Mouse (Mus musculus): ENCODE results near the gene Cox8b.
A peak's percentile ranks its signal among the peaks of the same experiment; 100 is the strongest.
"Not testable (repeated sequence)": the region's sequence is repeated elsewhere in the genome, so short reads cannot be mapped to it uniquely, and the experiment has no call there.

The Cox8b gene

GRCm38 (mm10) chr7:140912846-140913482, 12.7 kb upstream of the Cox8b start:
- no peak for DNase-seq (ENCODE audit: low spot score)

- no peak for DNase-seq (ENCODE audit: low spot score)
These were observed 12.0 kb upstream of the Cox8b start for GRCm38 (mm10) chr7:140912293-140912692.

- DNase-seq (ENCODE audit: low spot score), result peak; percentile 69
These were observed 8.4 kb upstream of the Cox8b start for GRCm38 (mm10) chr7:140908634-140909107.

DNA sequence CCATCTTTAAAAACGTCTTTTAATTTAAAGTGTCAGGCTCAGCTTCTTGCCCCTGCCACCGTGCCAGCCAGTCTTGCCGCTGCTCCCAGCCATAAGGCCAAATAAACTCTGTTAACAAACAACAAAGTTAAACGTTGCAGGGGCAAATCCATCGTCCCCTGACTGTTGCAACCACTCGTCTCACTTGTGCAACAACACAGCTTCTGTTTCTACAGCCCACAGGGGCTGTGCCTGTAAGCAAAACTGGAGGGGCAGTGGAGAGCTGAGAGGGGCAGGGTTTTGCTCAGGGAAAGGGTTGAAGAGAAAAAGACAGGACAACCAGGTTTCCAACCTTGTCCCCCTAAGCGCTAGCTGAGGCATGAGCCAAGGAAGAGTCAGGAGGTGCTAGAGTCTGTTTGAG, 7.9 kb upstream of the Cox8b start:
- DNase-seq (ENCODE audit: low spot score), result no peak

DNA sequence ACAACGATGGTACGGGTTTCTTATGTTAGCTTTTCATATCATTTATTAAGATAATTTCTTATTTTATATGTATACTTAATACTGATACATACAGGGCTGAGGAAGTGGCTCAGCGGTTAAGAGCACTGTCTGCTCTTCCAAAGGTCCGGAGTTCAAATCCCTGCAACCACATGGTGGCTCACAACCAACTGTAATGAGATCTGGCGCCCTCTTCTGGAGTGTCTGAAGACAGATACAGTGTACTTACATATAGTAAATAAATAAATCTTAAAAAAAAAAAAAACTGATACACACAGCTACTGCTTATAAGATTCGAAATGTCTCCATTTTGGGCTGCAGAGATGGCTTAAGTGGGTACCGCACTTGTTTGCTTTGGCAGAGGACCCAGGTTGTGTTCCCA, 7.5 kb upstream of the Cox8b start:
- no peak for DNase-seq (ENCODE audit: low spot score)

- no peak for DNase-seq (ENCODE audit: low spot score)
These were observed 6.9 kb upstream of the Cox8b start for GRCm38 (mm10) chr7:140907131-140907530.

DNA sequence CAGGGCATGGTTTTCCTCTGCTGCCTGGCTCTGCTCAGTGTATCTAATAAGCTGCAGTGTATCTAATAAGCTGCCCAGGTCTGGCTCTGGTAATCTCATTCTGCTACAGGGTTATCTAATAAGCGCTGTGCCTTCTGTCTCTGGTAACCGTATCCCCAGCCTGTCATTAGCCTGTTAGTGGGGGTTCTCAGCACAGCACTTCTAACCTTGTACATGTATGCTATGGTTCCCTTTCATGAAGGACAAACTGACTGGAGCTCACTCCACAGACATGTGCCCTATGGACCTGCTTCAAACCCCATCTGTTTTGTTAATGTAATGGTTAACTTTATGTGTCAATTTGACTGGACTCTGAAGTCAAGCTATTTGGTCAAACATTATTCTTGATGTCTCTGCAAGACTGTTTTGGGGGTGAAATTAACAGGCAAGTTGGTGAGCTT, 5.4 kb upstream of the Cox8b start:
- no peak for DNase-seq (ENCODE audit: low spot score)

- DNase-seq (ENCODE audit: low spot score), result no peak
These were observed 3.0 kb upstream of the Cox8b start for GRCm38 (mm10) chr7:140903212-140903611.

DNA sequence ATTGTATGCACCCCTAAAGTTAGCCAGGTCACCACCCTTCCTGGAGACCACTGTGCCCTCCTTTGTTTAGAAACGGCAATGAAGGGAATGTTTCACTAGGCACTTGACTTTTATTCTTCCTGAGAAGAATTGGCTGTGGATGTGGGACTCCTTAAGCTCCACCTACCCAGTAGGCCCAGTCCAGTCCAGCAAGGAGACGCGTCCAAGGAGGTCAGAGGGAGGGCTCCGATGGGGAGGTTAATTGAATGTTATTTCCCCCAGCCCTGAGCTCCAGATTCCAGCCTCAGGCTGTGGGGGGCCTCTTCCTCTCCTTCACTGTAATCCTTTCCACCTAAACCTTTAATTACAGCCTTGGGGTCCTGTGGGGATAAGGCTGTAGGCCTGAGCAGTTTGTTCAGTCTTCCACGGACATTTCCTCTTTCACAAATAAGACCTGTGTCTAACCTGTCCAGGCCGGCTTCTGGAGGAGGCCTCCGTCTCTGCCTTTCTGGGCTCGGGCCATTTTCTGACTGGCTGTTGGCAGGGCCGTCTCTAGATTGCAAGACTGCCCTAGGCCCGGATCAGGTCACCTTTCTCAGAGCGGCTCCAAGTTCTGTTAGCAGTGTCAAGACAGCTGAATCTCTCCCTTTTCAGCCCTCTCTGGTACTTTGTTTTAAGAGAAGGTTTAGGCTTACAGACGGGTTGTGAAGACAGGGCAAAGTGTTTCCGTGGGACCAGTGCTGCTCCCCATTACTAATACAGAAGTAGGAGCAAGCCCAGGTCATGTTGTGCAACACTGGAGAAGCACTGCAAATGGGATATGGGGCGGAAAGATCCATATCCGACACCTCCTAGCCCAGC, 2.0 kb upstream of the Cox8b start:
- no peak for DNase-seq (ENCODE audit: low spot score)

- DNase-seq (ENCODE audit: low spot score), result no peak
These were observed 1.1 kb downstream of the Cox8b start for GRCm38 (mm10) chr7:140899121-140899520.

DNA sequence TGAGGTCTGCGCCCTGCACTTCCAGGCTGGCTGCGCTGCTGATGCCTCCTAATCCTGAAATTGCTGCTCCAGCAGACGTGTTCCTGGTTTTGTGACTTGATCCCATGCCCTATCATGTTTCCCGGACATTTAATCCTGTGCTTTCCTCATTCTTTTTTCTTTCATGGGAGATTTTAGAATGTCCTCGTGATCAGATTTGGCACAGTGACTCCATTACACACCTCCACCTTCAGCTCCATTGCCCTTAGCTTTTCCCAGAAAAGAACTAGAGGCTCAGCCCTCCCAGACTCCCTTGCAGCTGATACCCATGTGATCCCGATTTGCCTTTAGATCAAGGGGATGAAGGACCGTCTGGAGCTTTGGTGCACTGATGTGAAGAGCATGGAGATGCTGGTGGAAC, 2.4 kb downstream of the Cox8b start:
- no peak for DNase-seq (ENCODE audit: low spot score)

- DNase-seq (ENCODE audit: low spot score), result no peak
These were observed 5.6 kb downstream of the Cox8b start for GRCm38 (mm10) chr7:140894611-140895010.

DNA sequence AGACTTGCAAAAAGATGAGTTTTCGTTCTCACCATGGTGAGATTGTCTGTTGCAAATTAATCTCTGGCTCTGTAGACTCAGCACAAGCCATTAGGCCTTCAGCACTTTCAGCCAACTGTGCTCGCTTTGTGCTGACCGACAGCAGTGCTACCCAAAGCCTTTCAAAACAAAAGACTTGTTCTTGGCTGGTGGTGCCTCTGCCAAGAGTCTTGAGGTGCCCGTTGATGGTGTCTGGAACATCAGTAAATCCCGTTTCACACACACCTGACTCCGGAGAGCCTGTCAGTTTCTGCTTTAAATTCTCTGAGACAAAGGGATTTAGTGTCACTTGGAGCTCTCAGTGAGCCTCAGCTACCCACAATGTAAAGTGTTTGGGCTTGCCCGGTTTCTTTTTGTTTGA, 6.2 kb downstream of the Cox8b start:
- DNase-seq (ENCODE audit: low spot score), result no peak

- DNase-seq (ENCODE audit: low spot score), result not testable (repeated sequence)
These were observed 9.6 kb downstream of the Cox8b start for GRCm38 (mm10) chr7:140890636-140891035.

DNA sequence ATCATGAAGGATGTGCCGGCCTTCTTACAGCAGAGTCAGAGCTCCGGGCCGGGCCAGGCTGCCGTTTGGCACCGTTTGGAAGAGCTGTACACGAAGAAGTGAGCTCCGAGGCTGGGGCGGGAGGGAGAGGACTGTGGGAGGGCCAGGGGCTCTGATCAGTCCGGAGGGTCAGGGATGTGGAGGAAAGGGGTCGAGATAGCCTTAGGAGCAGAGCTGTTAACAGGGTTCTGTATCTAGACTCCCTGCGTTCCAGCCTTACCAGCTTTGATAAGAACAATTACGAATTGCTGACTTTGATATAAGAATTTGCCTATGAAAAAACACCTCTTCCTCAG, 17.8 kb downstream of the Cox8b start:
- DNase-seq (ENCODE audit: low spot score), result no peak

DNA sequence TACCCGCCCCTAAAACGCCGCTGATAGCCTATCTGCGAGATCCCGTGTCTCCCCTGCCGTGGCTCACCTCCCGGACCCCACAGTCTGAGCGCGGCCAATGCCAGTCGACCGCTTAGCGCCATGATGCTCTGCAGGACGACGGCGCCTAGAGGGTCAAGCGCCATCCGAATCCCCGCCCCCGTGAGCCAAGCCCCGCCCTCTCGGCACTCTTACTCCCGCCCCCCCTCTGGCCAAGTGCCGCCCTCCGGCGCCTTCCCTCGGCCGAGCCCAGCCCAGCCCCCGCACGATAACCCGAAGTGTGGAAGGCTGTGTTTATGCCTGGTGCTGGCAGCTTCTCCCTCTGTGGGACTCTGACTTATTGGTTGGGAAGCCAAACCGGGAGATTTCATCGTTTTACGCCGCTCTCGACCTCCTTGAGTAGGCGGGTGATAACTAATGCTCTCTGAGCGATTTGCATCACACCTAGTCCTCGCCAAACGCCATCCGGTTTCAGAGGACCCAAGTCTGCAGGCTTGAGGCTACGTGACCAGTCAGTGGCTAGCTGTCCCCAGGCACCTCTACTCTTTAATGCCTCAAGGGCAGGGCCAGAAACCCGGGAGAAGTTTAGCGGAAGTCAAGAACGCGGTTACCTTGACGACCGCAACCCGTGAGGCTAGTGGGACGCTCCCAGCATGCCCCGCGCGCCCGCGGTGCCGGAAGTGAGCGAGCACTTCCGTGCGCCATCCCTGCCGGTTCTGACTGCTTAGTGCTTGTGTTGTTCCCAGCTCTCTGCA, 18.4 kb downstream of the Cox8b start, which contains the start of the genes Psmd13 and Sirt3:
Psmd13 (plus strand) TSS at position 273 of the 773 bp plus-strand sequence.
Sirt3 (minus strand) TSS at position 614 of the 773 bp plus-strand sequence.
- DNase-seq (ENCODE audit: low spot score), result peak; percentile 93

DNA sequence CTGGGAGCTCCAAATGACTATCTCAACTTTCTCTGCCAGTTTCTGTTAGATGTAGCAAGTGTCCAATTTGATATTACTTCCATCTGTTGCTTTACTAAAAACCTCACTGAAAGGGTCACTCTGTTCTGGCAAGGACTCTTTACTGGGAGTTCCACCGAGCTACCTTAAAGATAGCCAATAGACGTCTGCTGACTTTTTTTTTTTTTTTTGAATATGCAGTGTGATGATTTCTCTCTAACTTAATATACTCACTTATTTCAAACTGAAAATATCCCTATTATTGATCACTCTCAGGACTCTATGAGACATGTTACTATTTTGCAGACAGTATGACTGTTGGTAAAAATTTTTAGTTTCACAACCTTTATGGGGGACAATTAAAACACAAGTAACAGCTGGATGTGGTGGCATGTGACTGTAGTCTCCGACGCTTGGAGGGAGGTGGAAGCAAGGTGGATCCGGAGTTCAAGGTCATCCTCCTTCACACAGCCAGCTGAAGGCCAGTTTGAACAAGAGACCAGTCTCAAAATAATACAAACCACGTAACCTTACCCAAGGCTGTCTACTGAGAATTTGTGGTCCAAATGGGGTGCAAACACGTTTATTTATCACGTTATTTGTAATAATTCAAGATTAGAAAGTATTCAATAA, 19.3 kb downstream of the Cox8b start:
- DNase-seq (ENCODE audit: low spot score), result no peak

DNA sequence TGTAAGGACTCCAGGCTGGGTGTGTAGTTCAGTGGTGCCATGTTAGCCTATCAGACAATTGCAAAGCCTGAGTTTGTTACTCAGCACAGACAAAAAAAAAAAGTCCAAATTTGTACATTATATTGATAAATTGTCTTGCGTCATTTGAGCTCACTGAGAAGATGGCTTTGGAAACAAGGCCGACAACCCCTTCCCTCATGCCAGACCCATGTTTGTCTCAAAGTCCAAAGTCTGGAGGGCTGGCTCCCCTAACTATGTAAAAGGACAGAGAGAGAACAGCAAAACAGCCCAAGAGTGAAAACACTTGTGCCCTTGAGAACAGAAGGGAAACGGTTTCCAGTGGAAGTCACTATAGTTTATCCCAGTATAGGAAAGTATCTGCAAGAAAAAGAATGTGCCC, 19.8 kb downstream of the Cox8b start:
- no peak for DNase-seq (ENCODE audit: low spot score)

- DNase-seq (ENCODE audit: low spot score), result no peak
These were observed 20.9 kb downstream of the Cox8b start for GRCm38 (mm10) chr7:140879355-140879754.

- no peak for DNase-seq (ENCODE audit: low spot score)
These were observed 22.9 kb downstream of the Cox8b start for GRCm38 (mm10) chr7:140877364-140877763.

- no peak for DNase-seq (ENCODE audit: low spot score)
These were observed 26.0 kb downstream of the Cox8b start for GRCm38 (mm10) chr7:140874224-140874623.

DNA sequence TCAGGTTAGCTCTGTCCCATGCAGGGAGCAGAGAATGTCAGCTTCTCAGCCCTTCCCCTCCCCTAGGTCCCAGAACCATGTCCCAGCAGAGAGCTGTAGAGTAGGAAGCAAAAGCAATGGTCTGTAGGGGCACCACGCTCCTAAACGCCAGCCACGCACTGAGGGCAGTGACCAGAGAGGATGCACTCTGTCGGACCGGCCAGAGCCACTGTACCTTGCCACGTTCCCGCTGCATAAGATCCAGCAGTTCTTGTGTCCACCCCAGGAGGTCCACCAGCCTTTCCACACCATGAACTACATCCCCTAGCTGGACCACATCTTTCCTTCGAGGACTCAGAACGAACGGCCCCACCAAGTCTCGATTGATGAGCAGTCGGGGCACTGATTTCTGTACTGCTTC, 35.5 kb downstream of the Cox8b start:
- no peak for DNase-seq (ENCODE audit: low spot score)
